Mouse (Mus musculus) limb, embryonic 11.5 days (tissue): ENCODE results near the gene Hsd17b12. TPM values are rescaled to one million over a fixed set of nuclear protein-coding genes. Genes with fewer than 3 reads are reported as not detected.

Experiments
- ATAC-seq: fragments of 200-750 bp; cut with Nextera tagmentation; 2 replicates; pipeline ENCODE4 v1.8.0; 2017; ENCODE audit warnings: low read depth; ENCODE audit not compliant: insufficient number of reproducible peaks, low FRiP score, low TSS enrichment
- DNase-seq: peaks from one replicate; pipeline ENCODE4 v3.0.0-alpha.2; 2015; ENCODE audit warnings: low spot score
- H3K27ac ChIP-seq: fragments of 300-500 bp; sonication (generic); replicated peaks from 2 replicates; pipeline ENCODE4 v1.5.1; 2014; ENCODE audit warnings: low read depth, mild to moderate bottlenecking, low read length
- H3K27me3 ChIP-seq: fragments of 300-500 bp; sonication (generic); 2 replicates; pipeline ENCODE4 v1.6.1; 2014; ENCODE audit warnings: mild to moderate bottlenecking, low read length, mixed read lengths; ENCODE audit not compliant: control insufficient read depth, insufficient read depth
- H3K36me3 ChIP-seq: fragments of 300-500 bp; sonication (generic); 2 replicates; pipeline ENCODE4 v1.6.1; 2014; ENCODE audit warnings: mild to moderate bottlenecking, low read length, moderate library complexity, mixed read lengths; ENCODE audit not compliant: control insufficient read depth, insufficient read depth
- H3K4me1 ChIP-seq: fragments of 300-500 bp; sonication (generic); 2 replicates; pipeline ENCODE4 v1.6.1; 2014; ENCODE audit warnings: low read length, mixed read lengths; ENCODE audit not compliant: control insufficient read depth, insufficient read depth
- H3K4me2 ChIP-seq: fragments of 300-500 bp; sonication (generic); 2 replicates; pipeline ENCODE4 v1.6.1; 2014; ENCODE audit warnings: low read depth, mild to moderate bottlenecking, moderate library complexity; ENCODE audit not compliant: severe bottlenecking
- H3K4me3 ChIP-seq: fragments of 300-500 bp; sonication (generic); 2 replicates; pipeline ENCODE4 v1.5.1; 2014; ENCODE audit warnings: low read depth, low read length
- H3K9ac ChIP-seq: fragments of 300-500 bp; sonication (generic); 2 replicates; pipeline ENCODE4 v1.6.1; 2014; ENCODE audit warnings: mild to moderate bottlenecking, low read length
- H3K9me3 ChIP-seq: fragments of 300-500 bp; sonication (generic); 2 replicates; pipeline ENCODE4 v1.6.1; 2016; ENCODE audit warnings: low read length; ENCODE audit not compliant: control insufficient read depth
- WGBS: fragments of 180-500 bp; shearing (Covaris S2); extraction: QIAGEN DNeasy Blood & Tissue Kit; methylation state at CpG from one replicate; pipeline ENCODE4 v1.1.7; 2014; 5-methylcytosine and 5-hydroxymethylcytosine counted together
- polyA plus RNA-seq: library from polyadenylated mRNA; unstranded; fragments of >200 nt; fragmentation: Nextera tagmentation; extraction: Ambion mirVana; gene quantifications from 2 replicates; pipeline ENCODE4 v1.2.1, GENCODE M21; 2014

The Hsd17b12 gene
- polyA plus RNA-seq, 1 experiment from 2014 or later: 114 TPM

DNA sequence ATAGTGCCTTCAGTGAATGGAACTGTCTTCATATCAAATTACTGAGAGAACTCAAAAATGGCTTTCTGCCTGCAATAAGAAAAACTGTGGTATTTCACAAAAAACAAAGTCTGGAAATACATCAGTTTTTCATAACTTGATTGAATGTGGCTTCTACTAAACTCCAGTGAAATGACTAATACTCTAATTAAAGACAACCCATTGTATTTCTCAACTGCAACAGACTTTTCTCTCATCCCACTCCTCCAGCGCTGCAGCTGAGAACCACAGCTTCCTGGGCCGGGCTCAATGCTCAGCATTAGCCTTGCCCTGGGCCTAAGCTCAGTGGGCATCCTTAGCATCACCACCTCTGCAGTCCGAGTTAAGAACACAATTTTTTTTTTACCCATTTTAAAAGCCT is 20.9 kb downstream of the Hsd17b12 start:
- H3K27me3 ChIP-seq: no peaks in the 10 kb centered on the region
- WGBS: 92% methylated on average over 3 of the region's 3 CpGs
- H3K9ac ChIP-seq: no peak overlapping the region
- H3K36me3 ChIP-seq: no peaks in the 10 kb centered on the region
- H3K4me3 ChIP-seq: no peak overlapping the region
- H3K27ac ChIP-seq: no peak overlapping the region
- no peaks in the 10 kb centered on the region for H3K4me1 ChIP-seq
- no peaks in the 10 kb centered on the region for H3K9me3 ChIP-seq
- no peak for DNase-seq
- ATAC-seq: no peak
- H3K4me2 ChIP-seq: no peak overlapping the region

DNA sequence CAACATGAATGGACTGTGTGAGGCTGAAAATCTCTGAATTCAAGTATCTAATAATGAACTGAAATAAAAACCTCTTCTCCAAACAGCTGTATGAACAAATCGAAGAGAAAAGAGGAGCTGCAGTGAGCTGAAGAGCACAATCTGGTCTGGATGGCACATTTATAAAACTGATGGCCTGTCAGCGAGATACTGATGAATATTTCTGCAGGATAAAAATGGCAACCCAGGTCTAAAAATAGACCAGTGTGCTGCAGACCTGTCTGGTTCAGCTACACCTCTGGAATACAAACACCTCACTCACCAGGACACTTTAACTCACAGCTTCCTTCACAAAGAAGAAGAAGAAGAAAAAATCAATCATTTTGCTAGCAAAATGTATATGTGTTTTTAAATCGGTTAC is 29.3 kb downstream of the Hsd17b12 start:
- Histone ChIP-seq H3K4me2 (no peak overlapping the region), H3K27me3 (no peaks in the 10 kb centered on the region), H3K36me3 (no peaks in the 10 kb centered on the region), H3K9ac (no peak overlapping the region), H3K9me3 (no peaks in the 10 kb centered on the region), H3K4me3 (no peak overlapping the region), H3K4me1 (no peaks in the 10 kb centered on the region; the same call in 1 of the 2 replicates), H3K27ac (no peak overlapping the region)
- 95% methylated on average over 3 of the region's 3 CpGs for WGBS
- ATAC-seq (no peak), DNase-seq (no peak)

DNA sequence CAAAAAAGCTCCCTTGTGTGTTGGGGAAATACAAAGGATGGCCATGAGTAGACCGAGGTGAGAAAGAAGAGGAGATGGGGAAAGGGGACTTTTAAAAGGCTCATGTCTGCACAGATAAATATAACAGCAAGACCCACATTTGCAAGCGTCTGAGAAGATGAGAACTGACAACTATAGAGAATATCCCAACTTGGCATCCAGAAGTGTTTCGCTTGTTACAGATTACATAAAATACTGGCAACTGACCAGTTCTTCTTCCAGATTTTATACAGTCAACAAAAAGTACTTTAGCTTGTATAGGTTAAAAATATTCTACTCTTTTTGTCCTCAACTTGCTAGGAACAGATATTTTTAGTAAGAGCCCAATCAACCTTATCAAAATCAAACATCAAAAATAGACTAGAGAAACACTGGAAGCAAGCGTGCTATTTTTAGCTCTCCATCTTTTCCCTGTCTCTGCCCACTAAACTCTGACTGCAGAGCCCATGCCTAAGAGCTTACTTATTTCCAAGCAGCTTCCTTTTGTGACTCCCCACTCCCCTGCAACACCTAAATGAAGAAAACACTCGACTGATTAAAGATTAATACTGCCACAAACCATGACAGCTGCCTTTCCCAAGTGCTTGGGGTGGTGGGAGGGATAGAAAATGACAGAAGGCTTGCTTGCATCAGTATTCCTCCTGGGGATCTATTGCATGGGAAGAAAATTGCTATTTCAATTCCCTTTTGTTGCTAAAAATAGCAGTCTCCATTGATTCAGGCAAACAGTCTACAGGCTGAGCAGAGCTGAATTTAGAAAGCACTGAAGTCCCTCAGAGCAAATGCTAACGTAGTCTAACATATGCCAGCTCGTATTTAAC is 35.4 kb downstream of the Hsd17b12 start:
- Histone ChIP-seq H3K4me1 (no peaks in the 10 kb centered on the region; the same call in 1 of the 2 replicates), H3K9me3 (no peaks in the 10 kb centered on the region), H3K27ac (no peak overlapping the region), H3K9ac (no peak overlapping the region), H3K4me3 (no peak overlapping the region), H3K27me3 (no peaks in the 10 kb centered on the region), H3K4me2 (no peak overlapping the region), H3K36me3 (no peaks in the 10 kb centered on the region)
- no peak for ATAC-seq
- no peak for DNase-seq
- WGBS: 69% methylated on average over 7 of the region's 7 CpGs

DNA sequence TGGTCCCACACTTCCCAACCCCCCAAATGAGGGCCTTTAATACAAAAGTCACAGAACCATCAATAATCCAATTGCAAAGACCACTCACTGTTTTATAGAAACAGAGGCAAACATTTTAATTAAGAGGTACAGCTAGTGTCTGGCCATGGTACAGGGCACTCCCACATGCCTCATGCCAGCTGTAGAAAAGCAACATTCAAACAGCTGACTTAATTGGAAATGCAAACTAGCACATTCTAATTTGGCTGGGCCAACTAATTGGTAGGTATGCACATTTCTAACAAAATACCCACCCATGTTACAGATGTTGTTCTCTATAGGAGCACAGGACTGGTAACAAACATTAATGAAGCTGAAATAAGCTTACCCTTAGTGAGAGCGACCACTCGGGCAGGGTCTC is 54.0 kb downstream of the Hsd17b12 start:
- no peaks in the 10 kb centered on the region for H3K4me1 ChIP-seq
- DNase-seq: no peak
- H3K9ac ChIP-seq: no peak overlapping the region
- WGBS: 88% methylated on average over 2 of the region's 2 CpGs
- H3K27ac ChIP-seq: no peak overlapping the region
- no peak overlapping the region for H3K4me3 ChIP-seq
- H3K9me3 ChIP-seq: no peaks in the 10 kb centered on the region
- 0 out of 2 replicates have a peak, but pooled peaks cover 2% of the 10 kb centered on the region for H3K36me3 ChIP-seq
- no peaks in the 10 kb centered on the region for H3K27me3 ChIP-seq
- no peak overlapping the region for H3K4me2 ChIP-seq
- no peak for ATAC-seq

DNA sequence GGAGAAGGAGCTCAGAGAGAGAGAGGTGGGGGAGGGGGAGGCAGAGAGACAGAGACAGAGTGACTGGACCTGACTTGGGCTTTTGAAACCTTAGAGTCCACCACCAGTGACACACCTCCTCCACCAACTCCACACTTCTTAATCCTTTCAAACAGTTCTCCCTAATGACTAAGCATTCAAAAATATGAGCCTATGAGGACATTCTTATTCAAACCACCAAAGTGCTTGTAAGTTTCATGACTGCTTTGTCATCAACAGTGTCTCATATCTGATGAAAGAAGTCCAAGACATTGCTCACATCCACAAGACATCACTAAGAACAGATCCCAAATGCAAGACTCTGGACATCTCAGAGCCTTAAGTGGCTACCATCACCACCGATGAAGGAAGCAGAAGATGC is 67.9 kb downstream of the Hsd17b12 start:
- Histone ChIP-seq H3K9me3 (no peaks in the 10 kb centered on the region), H3K36me3 (no peaks in the 10 kb centered on the region), H3K27ac (no peak overlapping the region), H3K4me2 (no peak overlapping the region), H3K4me3 (no peak overlapping the region), H3K4me1 (no peaks in the 10 kb centered on the region), H3K27me3 (no peaks in the 10 kb centered on the region), H3K9ac (no peak overlapping the region)
- ATAC-seq (no peak), DNase-seq (no peak)
- WGBS: 89% methylated on average over 1 of the region's 1 CpGs

DNA sequence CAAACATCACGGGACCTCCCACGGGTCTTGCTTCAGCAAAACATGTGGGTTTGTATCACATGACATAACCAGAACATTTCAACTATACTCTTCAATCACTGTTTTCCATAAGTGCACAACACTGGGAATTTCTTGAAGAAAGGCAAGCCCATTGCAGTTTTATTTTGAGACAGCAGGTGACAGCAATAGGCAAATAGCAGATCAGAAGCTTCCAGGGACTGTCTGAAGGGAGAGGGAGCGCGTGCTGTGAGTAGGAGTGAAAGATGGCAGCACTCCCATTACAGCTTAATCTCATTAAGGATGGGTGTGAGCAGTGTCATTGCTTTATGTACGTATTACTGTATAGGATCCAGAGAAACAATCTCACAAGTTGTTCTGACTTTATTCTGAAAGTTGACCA is 88.3 kb downstream of the Hsd17b12 start:
- H3K4me3 ChIP-seq: no peak overlapping the region
- no peaks in the 10 kb centered on the region for H3K4me1 ChIP-seq
- 94% methylated on average over 5 of the region's 5 CpGs for WGBS
- H3K9me3 ChIP-seq: no peaks in the 10 kb centered on the region
- no peak overlapping the region for H3K4me2 ChIP-seq
- H3K27me3 ChIP-seq: no peaks in the 10 kb centered on the region
- no peak overlapping the region for H3K9ac ChIP-seq
- no peaks in the 10 kb centered on the region for H3K36me3 ChIP-seq
- DNase-seq: no peak
- no peak overlapping the region for H3K27ac ChIP-seq
- ATAC-seq: no peak

DNA sequence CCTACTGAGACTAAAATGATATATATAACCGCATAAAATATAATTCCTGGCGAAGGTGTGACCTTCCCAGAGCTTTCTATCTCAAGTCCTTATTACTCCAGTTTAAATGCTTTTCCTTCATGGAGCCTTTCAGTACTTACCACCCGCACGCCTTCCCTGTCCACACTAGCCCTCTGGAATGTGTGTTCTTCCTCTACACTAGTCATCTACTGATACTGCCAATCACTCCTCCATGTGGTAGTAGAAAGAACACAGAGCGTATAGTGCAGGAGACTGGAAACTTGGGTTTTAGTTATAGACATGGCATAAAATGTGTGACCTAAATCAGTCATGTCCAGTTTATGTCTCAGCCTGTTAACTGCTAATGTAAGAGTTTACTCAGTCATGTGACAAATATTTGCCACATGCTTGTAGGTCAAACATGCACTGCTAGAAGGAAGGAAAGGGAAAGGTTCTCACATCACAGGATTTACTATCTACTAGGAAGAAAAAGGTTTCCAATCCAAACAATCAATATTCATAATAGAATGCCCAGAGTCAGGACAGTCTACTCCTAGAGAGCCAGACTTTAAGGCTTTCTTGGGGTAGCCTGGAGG is 91.1 kb downstream of the Hsd17b12 start:
- WGBS: 97% methylated on average over 5 of the region's 5 CpGs
- H3K4me3 ChIP-seq: no peak overlapping the region
- ATAC-seq (no peak), DNase-seq (no peak)
- H3K36me3 ChIP-seq: no peaks in the 10 kb centered on the region; the same call in 1 of the 2 replicates
- H3K9me3 ChIP-seq: no peaks in the 10 kb centered on the region
- no peaks in the 10 kb centered on the region for H3K4me1 ChIP-seq
- H3K27ac ChIP-seq: no peak overlapping the region
- no peak overlapping the region for H3K9ac ChIP-seq
- no peak overlapping the region for H3K4me2 ChIP-seq
- no peaks in the 10 kb centered on the region for H3K27me3 ChIP-seq

DNA sequence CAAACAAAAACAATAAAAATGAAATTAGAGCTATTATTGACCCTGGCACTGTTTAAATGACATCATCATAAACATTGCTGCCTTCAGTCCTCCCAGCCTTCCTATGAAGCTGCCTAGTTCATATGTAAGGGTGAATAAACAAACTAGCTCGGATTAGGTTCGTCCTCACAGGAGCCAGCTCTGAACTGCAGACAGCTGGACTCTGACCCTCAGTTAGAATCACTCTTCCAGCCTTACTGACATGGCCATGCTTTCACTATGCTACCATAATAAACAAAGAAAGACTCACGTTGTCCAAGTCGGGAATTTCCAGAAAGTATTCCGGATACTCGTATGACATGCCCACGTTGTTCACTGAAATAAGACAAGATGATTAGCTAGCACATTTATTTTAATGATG is 91.6 kb downstream of the Hsd17b12 start:
- Histone ChIP-seq H3K27ac (no peak overlapping the region), H3K4me2 (no peak overlapping the region), H3K9ac (no peak overlapping the region), H3K4me1 (no peaks in the 10 kb centered on the region), H3K36me3 (no peaks in the 10 kb centered on the region; the same call in 1 of the 2 replicates), H3K4me3 (no peak overlapping the region), H3K9me3 (no peaks in the 10 kb centered on the region), H3K27me3 (no peaks in the 10 kb centered on the region)
- WGBS: 93% methylated on average over 7 of the region's 7 CpGs
- ATAC-seq (no peak), DNase-seq (no peak)
